Mouse (Mus musculus) liver, adult 2 months (tissue): ENCODE data around the gene Nnat. TPM values are rescaled to one million over a fixed set of nuclear protein-coding genes. Genes with fewer than 3 reads are reported as not detected.

ENCODE experiments used
- DNase-seq: peaks from one replicate; pipeline ENCODE4 v3.0.0-alpha.2; 2011; ENCODE audit warnings: low read depth, low spot score; ENCODE audit errors: extremely low read depth
- H3K27ac ChIP-seq: fragments of 200-500 bp; replicated peaks from 2 replicates; pipeline ENCODE4 v1.5.1; 2012; ENCODE audit warnings: low read depth, mild to moderate bottlenecking, control low read depth, inconsistent platforms, low read length; ENCODE audit not compliant: insufficient read depth
- H3K27me3 ChIP-seq: fragments of 200-500 bp; 2 replicates; pipeline ENCODE4 v1.6.1; 2012; ENCODE audit warnings: mild to moderate bottlenecking, moderate library complexity, low read length, inconsistent platforms; ENCODE audit not compliant: control insufficient read depth, insufficient read depth
- H3K36me3 ChIP-seq: fragments of 200-500 bp; 2 replicates; pipeline ENCODE4 v1.6.1; 2012; ENCODE audit warnings: low read length, inconsistent platforms; ENCODE audit not compliant: control insufficient read depth, insufficient read depth
- H3K4me1 ChIP-seq: fragments of 200-500 bp; 2 replicates; pipeline ENCODE4 v1.6.1; 2011; ENCODE audit warnings: low read length; ENCODE audit not compliant: control insufficient read depth, insufficient read depth
- H3K4me3 ChIP-seq: fragments of 200-500 bp; 2 replicates; pipeline ENCODE4 v1.5.1; 2011; ENCODE audit warnings: low read depth, mild to moderate bottlenecking, control low read depth, low read length, moderate library complexity; ENCODE audit not compliant: insufficient read depth
- H3K79me2 ChIP-seq: fragments of 200-500 bp; 2 replicates; pipeline ENCODE4 v1.6.1; 2012; ENCODE audit warnings: inconsistent platforms, mild to moderate bottlenecking, low read length, moderate library complexity; ENCODE audit not compliant: control insufficient read depth, insufficient read depth
- H3K9ac ChIP-seq: fragments of 200-500 bp; 2 replicates; pipeline ENCODE4 v1.6.1; 2012; ENCODE audit warnings: low read depth, mild to moderate bottlenecking, control low read depth, inconsistent platforms, low read length
- CTCF ChIP-seq: fragments of 200-500 bp; IDR thresholded peaks from 2 replicates; pipeline ENCODE4 v1.5.1; 2011; ENCODE audit warnings: low read depth, low read length, control low read depth
- POLR2A ChIP-seq: fragments of 200-500 bp; IDR thresholded peaks from 2 replicates; pipeline ENCODE4 v1.6.1; 2011; ENCODE audit warnings: low read length, control low read depth; ENCODE audit not compliant: insufficient read depth; ENCODE audit errors: extremely low read depth
- WGBS: fragments of 180-500 bp; shearing (Covaris S2); methylation state at CpG from one replicate; pipeline ENCODE4 v1.1.7; 2018; 5-methylcytosine and 5-hydroxymethylcytosine counted together
- polyA plus RNA-seq: library from polyadenylated mRNA; depleted of rRNA; stranded (reverse); fragments of >200 nt; gene quantifications from 2 replicates; pipeline ENCODE4 v1.2.3, GENCODE M21; 2012
- total RNA-seq: library from RNA; depleted of rRNA; stranded (reverse); fragments of >200 nt; gene quantifications from 2 replicates; pipeline ENCODE4 v1.2.3, GENCODE M21; 2014

Gene Nnat
- total and polyA plus RNA-seq, 2 experiments = not detected

GRCm38 (mm10) chr2:157542415-157542814 lies 17.5 kb upstream of the Nnat start:
- H3K27ac ChIP-seq = no peak overlapping the region
- H3K9ac ChIP-seq = no peak overlapping the region
- no peak overlapping the region for H3K4me3 ChIP-seq
- 48% methylated on average over 4 of the region's 4 CpGs for WGBS
- TF ChIP-seq POLR2A = no peak
- TF ChIP-seq CTCF = no peak
- no peaks in the 10 kb centered on the region for H3K79me2 ChIP-seq
- H3K4me1 ChIP-seq = no peaks in the 10 kb centered on the region; the same call in 1 of the 2 replicates
- no peaks in the 10 kb centered on the region for H3K27me3 ChIP-seq
- DNase-seq = no peak
- H3K36me3 ChIP-seq = peaks cover 3% of the 10 kb centered on the region; the same call in 1 of the 2 replicates

- Histone ChIP-seq H3K27ac (no peak overlapping the region), H3K36me3 (peaks cover 9% of the 10 kb centered on the region; the same call in 1 of the 2 replicates), H3K79me2 (no peaks in the 10 kb centered on the region), H3K4me3 (no peak overlapping the region), H3K9ac (no peak overlapping the region), H3K27me3 (no peaks in the 10 kb centered on the region), H3K4me1 (no peaks in the 10 kb centered on the region; the same call in 1 of the 2 replicates)
- DNase-seq = no peak
- no peak for TF ChIP-seq POLR2A
- no peak for TF ChIP-seq CTCF
- 92% methylated on average over 9 of the region's 9 CpGs for WGBS
Observed at GRCm38 (mm10) chr2:157544333-157544888, 15.5 kb upstream of the Nnat start.

- Histone ChIP-seq H3K27me3 (no peaks in the 10 kb centered on the region), H3K36me3 (peaks cover 9% of the 10 kb centered on the region; the same call in 1 of the 2 replicates), H3K79me2 (no peaks in the 10 kb centered on the region), H3K4me1 (peaks cover 13% of the 10 kb centered on the region), H3K4me3 (no peak overlapping the region), H3K9ac (no peak overlapping the region), H3K27ac (no peak overlapping the region)
- TF ChIP-seq POLR2A = no peak
- no peak for TF ChIP-seq CTCF
- DNase-seq = no peak
Observed at GRCm38 (mm10) chr2:157546686-157547085, 13.2 kb upstream of the Nnat start.

- no peak overlapping the region for H3K9ac ChIP-seq
- no peaks in the 10 kb centered on the region for H3K27me3 ChIP-seq
- no peaks in the 10 kb centered on the region for H3K79me2 ChIP-seq
- H3K4me1 ChIP-seq = peaks cover 15% of the 10 kb centered on the region
- TF ChIP-seq POLR2A = no peak
- no peak for TF ChIP-seq CTCF
- peak; percentile 77 for DNase-seq
- H3K27ac ChIP-seq = no peak overlapping the region
- no peak overlapping the region for H3K4me3 ChIP-seq
- WGBS = 19% methylated on average over 4 of the region's 4 CpGs
- peaks cover 9% of the 10 kb centered on the region; the same call in 1 of the 2 replicates for H3K36me3 ChIP-seq
Observed at GRCm38 (mm10) chr2:157550292-157550691, 9.6 kb upstream of the Nnat start.

- Histone ChIP-seq H3K27ac (no peak overlapping the region), H3K4me3 (no peak overlapping the region), H3K36me3 (peaks cover 5% of the 10 kb centered on the region; the same call in 1 of the 2 replicates), H3K4me1 (peaks cover 15% of the 10 kb centered on the region), H3K79me2 (0 out of 2 replicates have a peak, but pooled peaks cover 2% of the 10 kb centered on the region), H3K27me3 (no peaks in the 10 kb centered on the region), H3K9ac (no peak overlapping the region)
- 75% methylated on average over 10 of the region's 10 CpGs for WGBS
- DNase-seq = no peak
- no peak for TF ChIP-seq CTCF
- no peak for TF ChIP-seq POLR2A
Observed at GRCm38 (mm10) chr2:157552158-157552886, 7.6 kb upstream of the Nnat start.
